Mouse (Mus musculus) adrenal gland, postnatal 25 days (tissue): Measurements from ENCODE around the gene Ppp1r35. TPM values are rescaled to one million over a fixed set of nuclear protein-coding genes. Genes with fewer than 3 reads are reported as not detected.

Experiments
- DNase-seq: peaks from one replicate; pipeline ENCODE4 v3.0.0; 2021; ENCODE audit warnings: mixed read lengths
- total RNA-seq: library from RNA; stranded (reverse); gene quantifications from 2 replicates; pipeline ENCODE4 v1.2.3, GENCODE M21; 2021

Ppp1r35 gene
- total RNA-seq, 1 experiment from 2014 or later: 34.0 TPM

GRCm38 (mm10) chr5:137828694-137829093 lies 50.0 kb downstream of the Ppp1r35 start:
- no peak for DNase-seq

Other genes starting within 250 kb of the Ppp1r35 start
- not detected in 2 replicates for gene Epo, start 245.6 kb upstream of the Ppp1r35 start, total RNA-seq
- 580 and 681 TPM in 2 replicates for gene Gnb2, start 245.3 kb upstream of the Ppp1r35 start, total RNA-seq
- 2.7 and 6.4 TPM in 2 replicates for gene Actl6b, start 225.3 kb upstream of the Ppp1r35 start, total RNA-seq
- gene Tfr2, start 209.0 kb upstream of the Ppp1r35 start, total RNA-seq: 0.85 and 2.9 TPM in 2 replicates
- 54.1 and 59.1 TPM in 2 replicates for gene Mospd3, start 177.8 kb upstream of the Ppp1r35 start, total RNA-seq
- gene Pcolce, start 165.1 kb upstream of the Ppp1r35 start, total RNA-seq: 931 and 937 TPM in 2 replicates
- gene Fbxo24, start 149.8 kb upstream of the Ppp1r35 start, total RNA-seq: 1.0 and 2.2 TPM in 2 replicates
- 19.3 and 35.7 TPM in 2 replicates for gene Lrch4, start 149.7 kb upstream of the Ppp1r35 start, total RNA-seq
- 13.4 and 18.2 TPM in 2 replicates for gene Gm20605, start 149.7 kb upstream of the Ppp1r35 start, total RNA-seq
- 10.0 and 14.0 TPM in 2 replicates for gene Sap25, start 137.5 kb upstream of the Ppp1r35 start, total RNA-seq
- gene Irs3, start 133.1 kb upstream of the Ppp1r35 start, total RNA-seq: 4.9 and 5.7 TPM in 2 replicates
- 32.1 and 43.7 TPM in 2 replicates for gene Agfg2, start 94.1 kb upstream of the Ppp1r35 start, total RNA-seq
- gene Nyap1, start 37.2 kb upstream of the Ppp1r35 start, total RNA-seq: 3.0 and 5.6 TPM in 2 replicates
- 86.0 and 104 TPM in 2 replicates for gene Tsc22d4, start 33.1 kb upstream of the Ppp1r35 start, total RNA-seq
- 58.3 and 66.5 TPM in 2 replicates for gene Mepce, start 8.8 kb downstream of the Ppp1r35 start, total RNA-seq
- 3.6 and 5.2 TPM in 2 replicates for gene Zcwpw1, start 8.9 kb downstream of the Ppp1r35 start, total RNA-seq
- gene Pilra, start 57.4 kb downstream of the Ppp1r35 start, total RNA-seq: 0.67 and 2.8 TPM in 2 replicates
- 0.97 TPM in 1 of 2 replicates, not detected in the other for gene Pilrb1, start 79.3 kb downstream of the Ppp1r35 start, total RNA-seq
- gene Pilrb2, start 93.0 kb downstream of the Ppp1r35 start, total RNA-seq: 0.64 and 0.86 TPM in 2 replicates
- gene Cyp3a13, start 142.8 kb downstream of the Ppp1r35 start, total RNA-seq: 0.90 TPM in 1 of 2 replicates, not detected in the other
- 0.55 TPM in 1 of 2 replicates, not detected in the other for gene Gjc3, start 184.2 kb downstream of the Ppp1r35 start, total RNA-seq
- 0.52 and 11.1 TPM in 2 replicates for gene Azgp1, start 202.7 kb downstream of the Ppp1r35 start, total RNA-seq
- gene Smok3a, start 242.4 kb downstream of the Ppp1r35 start, total RNA-seq: not detected in 2 replicates
- gene Smok3b, start 242.6 kb downstream of the Ppp1r35 start, total RNA-seq: not detected in 2 replicates